Mouse (Mus musculus) liver, embryonic 12.5 days (tissue): ENCODE measurements around the gene Nr1h4. TPM values are rescaled to one million over a fixed set of nuclear protein-coding genes. Genes with fewer than 3 reads are reported as not detected.

ENCODE experiments used
- ATAC-seq: fragments of 200-750 bp; cut with Nextera tagmentation; 2 replicates; pipeline ENCODE4 v1.8.0; 2017; ENCODE audit warnings: moderate number of reproducible peaks, mild to moderate bottlenecking, moderate library complexity
- H3K27ac ChIP-seq: fragments of 300-500 bp; sonication (generic); 2 replicates; pipeline ENCODE4 v1.5.1; 2016; ENCODE audit warnings: mild to moderate bottlenecking
- H3K27me3 ChIP-seq: fragments of 300-500 bp; sonication (generic); replicated peaks from 2 replicates; pipeline ENCODE4 v1.6.1; 2016; ENCODE audit warnings: mild to moderate bottlenecking, moderate library complexity
- H3K36me3 ChIP-seq: fragments of 300-500 bp; sonication (generic); 2 replicates; pipeline ENCODE4 v1.6.1; 2016; ENCODE audit warnings: mild to moderate bottlenecking, moderate library complexity
- H3K4me1 ChIP-seq: fragments of 300-500 bp; sonication (generic); 2 replicates; pipeline ENCODE4 v1.6.1; 2016
- H3K4me2 ChIP-seq: fragments of 300-500 bp; sonication (generic); 2 replicates; pipeline ENCODE4 v1.6.1; 2016; ENCODE audit warnings: mild to moderate bottlenecking, moderate library complexity
- H3K4me3 ChIP-seq: fragments of 300-500 bp; sonication (generic); 2 replicates; pipeline ENCODE4 v1.5.1; 2016; ENCODE audit warnings: mild to moderate bottlenecking, moderate library complexity
- H3K9ac ChIP-seq: fragments of 300-500 bp; sonication (generic); 2 replicates; pipeline ENCODE4 v1.6.1; 2016; ENCODE audit warnings: mild to moderate bottlenecking, moderate library complexity
- H3K9me3 ChIP-seq: fragments of 300-500 bp; sonication (generic); replicated peaks from 2 replicates; pipeline ENCODE4 v1.6.1; 2016; ENCODE audit warnings: mild to moderate bottlenecking, moderate library complexity
- WGBS: fragments of 180-500 bp; shearing (Covaris S2); methylation state at CpG from one replicate; pipeline ENCODE4 v1.1.7; 2016; ENCODE audit not compliant: insufficient replicate concordance; 5-methylcytosine and 5-hydroxymethylcytosine counted together
- polyA plus RNA-seq: library from polyadenylated mRNA; unstranded; fragments of >200 nt; fragmentation: Nextera tagmentation; extraction: Ambion mirVana; gene quantifications from 2 replicates; pipeline ENCODE4 v1.2.1, GENCODE M21; 2016

Gene Nr1h4
- polyA plus RNA-seq, 1 experiment from 2014 or later: 2.2 TPM

- H3K4me3 ChIP-seq: peak overlapping the region; percentile 37
- peak overlapping the region; percentile 70 for H3K4me2 ChIP-seq
- 34% methylated on average over 9 of the region's 9 CpGs for WGBS
- peak overlapping the region; percentile 67 for H3K27ac ChIP-seq
- H3K9ac ChIP-seq: peak overlapping the region; percentile 52
- H3K4me1 ChIP-seq: peaks cover 29% of the 10 kb centered on the region
- H3K9me3 ChIP-seq: no peaks in the 10 kb centered on the region
- peaks cover 67% of the 10 kb centered on the region for H3K36me3 ChIP-seq
- no peaks in the 10 kb centered on the region for H3K27me3 ChIP-seq
- peak; percentile 76 for ATAC-seq
Measured at GRCm38 (mm10) chr10:89423164-89423778, 110.1 kb downstream of the Nr1h4 start.

DNA sequence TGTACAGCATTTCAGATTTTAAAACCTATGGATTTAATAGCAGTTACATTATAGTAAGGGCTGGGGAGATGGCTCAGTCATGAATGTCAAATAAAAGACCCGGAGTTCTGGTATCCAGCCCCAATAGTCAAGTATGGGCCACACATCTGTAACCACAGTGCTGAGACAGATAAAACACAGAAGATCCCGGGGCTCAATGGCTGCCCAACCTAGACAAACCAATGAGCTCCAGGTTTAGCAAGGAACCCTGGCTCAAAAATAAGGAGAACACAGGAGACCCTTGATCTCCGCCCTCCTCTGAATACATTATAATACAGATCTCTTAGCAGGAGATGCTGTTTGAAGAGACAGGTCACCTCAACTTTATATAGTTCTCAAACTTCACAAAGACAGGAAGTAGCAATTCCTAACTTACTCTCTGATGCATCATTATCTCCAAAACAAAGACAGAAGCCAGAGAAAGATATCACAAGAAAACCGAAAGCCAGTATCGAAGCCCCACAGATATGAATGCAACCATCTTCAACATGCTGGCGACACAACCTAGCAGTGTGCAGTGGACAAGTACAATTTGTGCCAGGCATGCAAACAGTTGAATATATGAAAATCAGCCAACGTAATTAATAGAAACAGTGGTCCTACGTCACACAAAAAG lies 110.8 kb downstream of the Nr1h4 start:
- Histone ChIP-seq H3K4me3 (peak overlapping the region; percentile 37), H3K36me3 (peaks cover 69% of the 10 kb centered on the region)

GRCm38 (mm10) chr10:89417966-89418365 lies 115.4 kb downstream of the Nr1h4 start:
- 82% methylated on average over 2 of the region's 2 CpGs for WGBS
- Histone ChIP-seq H3K9ac (no peak overlapping the region), H3K4me1 (peaks cover 13% of the 10 kb centered on the region), H3K27me3 (no peaks in the 10 kb centered on the region), H3K9me3 (no peaks in the 10 kb centered on the region), H3K36me3 (peaks cover 79% of the 10 kb centered on the region), H3K4me3 (no peak overlapping the region), H3K27ac (no peak overlapping the region), H3K4me2 (no peak overlapping the region)
- no peak for ATAC-seq

More for the DNA sequence above, 110.8 kb downstream of the Nr1h4 start:
- Histone ChIP-seq H3K27me3 (no peaks in the 10 kb centered on the region), H3K4me1 (peaks cover 29% of the 10 kb centered on the region), H3K27ac (peak overlapping the region; percentile 67), H3K4me2 (peak overlapping the region; percentile 70), H3K9ac (peak overlapping the region; percentile 52), H3K9me3 (no peaks in the 10 kb centered on the region)
- peak; percentile 93 for ATAC-seq
- 28% methylated on average over 8 of the region's 8 CpGs for WGBS

DNA sequence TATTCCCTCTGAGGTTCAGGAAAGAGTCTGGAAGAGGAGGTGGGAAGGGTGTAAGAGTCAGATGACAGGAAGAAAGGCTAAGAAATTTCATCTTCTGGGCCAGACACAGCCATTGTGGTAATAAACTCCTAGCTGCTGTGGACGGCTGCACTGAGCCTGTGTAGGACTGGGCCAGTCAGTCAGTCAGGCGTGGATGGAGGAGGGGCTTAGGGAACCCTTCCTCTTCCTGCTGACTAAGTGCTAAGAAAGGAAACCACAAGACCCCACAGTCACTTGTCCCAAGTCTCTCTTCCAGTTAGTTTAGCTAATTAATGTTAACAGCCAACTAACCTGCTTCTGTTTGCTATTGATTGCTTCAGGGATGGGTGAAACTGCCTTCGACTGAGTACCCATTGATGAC lies 117.9 kb downstream of the Nr1h4 start:
- no peaks in the 10 kb centered on the region for H3K4me1 ChIP-seq
- H3K9ac ChIP-seq: no peak overlapping the region
- H3K36me3 ChIP-seq: peaks cover 84% of the 10 kb centered on the region
- H3K4me2 ChIP-seq: no peak overlapping the region
- WGBS: 51% methylated on average over 3 of the region's 3 CpGs
- H3K9me3 ChIP-seq: no peaks in the 10 kb centered on the region
- no peak overlapping the region for H3K4me3 ChIP-seq
- ATAC-seq: no peak
- no peak overlapping the region for H3K27ac ChIP-seq
- no peaks in the 10 kb centered on the region for H3K27me3 ChIP-seq

DNA sequence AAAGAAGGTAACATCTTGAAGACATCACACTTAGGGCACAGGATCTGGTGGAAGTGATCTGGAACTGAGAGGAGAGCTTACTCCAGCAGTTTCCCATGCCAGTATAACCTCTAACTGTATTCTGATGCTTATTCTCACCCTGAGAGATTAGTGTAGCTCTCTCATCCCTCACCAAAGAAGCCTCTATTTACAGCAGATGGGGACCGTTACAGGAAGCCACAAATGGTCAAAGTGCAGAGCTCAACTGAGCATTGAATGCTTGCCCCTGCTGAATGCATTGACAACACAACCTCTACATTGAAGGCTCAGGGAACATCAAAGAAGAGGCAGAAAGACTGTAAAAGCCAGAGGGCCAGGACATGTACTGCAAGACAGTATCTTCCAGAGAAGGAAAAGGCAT lies 125.8 kb downstream of the Nr1h4 start:
- Histone ChIP-seq H3K9me3 (no peaks in the 10 kb centered on the region), H3K4me1 (peaks cover 17% of the 10 kb centered on the region; the same call in 1 of the 2 replicates), H3K4me2 (no peak overlapping the region), H3K4me3 (no peak overlapping the region), H3K9ac (no peak overlapping the region), H3K27me3 (no peaks in the 10 kb centered on the region), H3K27ac (no peak overlapping the region), H3K36me3 (peaks cover 16% of the 10 kb centered on the region)
- peak; percentile 44 for ATAC-seq
- WGBS: 24% methylated on average over 1 of the region's 1 CpGs

DNA sequence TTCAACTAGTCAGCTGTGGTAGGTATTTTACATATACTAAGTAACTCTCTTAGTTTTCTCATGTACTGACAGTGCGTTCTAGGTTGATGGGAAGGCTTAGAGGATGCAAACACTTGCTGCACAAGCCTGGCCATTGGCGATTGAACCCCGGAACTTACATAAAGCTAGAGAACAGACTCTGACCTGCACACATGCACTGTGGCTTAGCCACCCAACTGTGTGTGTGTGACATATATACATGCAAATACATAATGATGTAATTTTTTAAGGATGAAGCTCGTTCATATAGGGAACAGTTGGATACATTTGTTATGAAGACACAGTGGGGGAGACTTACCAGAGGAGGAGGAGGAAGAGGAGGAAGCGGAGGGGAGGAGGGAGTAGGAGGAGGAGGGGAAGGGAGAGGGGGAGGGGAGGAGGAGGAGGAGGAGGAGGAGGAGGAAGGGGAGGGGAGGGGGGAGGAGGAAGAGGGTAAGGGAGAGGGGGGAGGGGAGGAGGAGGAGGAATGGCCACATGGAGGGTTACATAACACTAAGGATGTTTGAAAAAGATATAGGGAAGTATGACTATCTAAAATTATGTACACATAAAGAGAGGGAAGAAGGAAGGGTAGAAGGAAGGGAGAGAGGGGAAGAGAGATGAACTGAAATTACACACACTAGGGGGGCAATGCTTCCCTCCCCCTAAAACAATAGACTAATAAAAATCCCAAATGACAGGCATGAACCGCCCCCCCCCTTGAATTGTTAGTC lies 126.5 kb downstream of the Nr1h4 start:
- WGBS: 51% methylated on average over 5 of the region's 6 CpGs
- peaks cover 13% of the 10 kb centered on the region for H3K36me3 ChIP-seq
- ATAC-seq: peak; percentile 37

DNA sequence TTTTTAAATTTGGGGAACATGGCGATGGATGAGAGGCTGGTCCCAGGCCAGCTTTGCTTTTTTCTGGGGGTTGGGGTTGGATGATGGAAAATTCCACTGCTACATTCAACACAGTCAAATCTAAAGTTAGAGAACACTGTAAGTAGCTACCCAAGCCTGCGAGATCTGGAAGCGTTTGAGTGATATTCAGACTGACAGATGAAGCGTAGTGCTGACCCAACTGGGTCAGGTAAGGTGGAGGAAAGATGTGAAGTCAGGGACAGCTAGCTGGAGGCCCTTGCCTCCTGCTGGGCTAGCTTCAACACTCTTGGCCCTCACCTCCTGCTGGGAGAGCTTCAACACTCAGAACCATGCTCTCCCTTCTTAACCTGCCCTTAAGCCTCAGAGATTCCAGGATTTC lies 128.4 kb downstream of the Nr1h4 start:
- ATAC-seq: no peak
- no peak overlapping the region for H3K4me3 ChIP-seq
- peaks cover 17% of the 10 kb centered on the region; the same call in 1 of the 2 replicates for H3K4me1 ChIP-seq
- no peak overlapping the region for H3K9ac ChIP-seq
- WGBS: 71% methylated on average over 4 of the region's 4 CpGs
- H3K27ac ChIP-seq: no peak overlapping the region
- no peaks in the 10 kb centered on the region for H3K36me3 ChIP-seq
- H3K9me3 ChIP-seq: peaks cover 9% of the 10 kb centered on the region; the same call in 1 of the 2 replicates
- no peak overlapping the region for H3K4me2 ChIP-seq
- H3K27me3 ChIP-seq: no peaks in the 10 kb centered on the region

More for the DNA sequence above, 126.5 kb downstream of the Nr1h4 start:
- Histone ChIP-seq H3K27ac (no peak overlapping the region), H3K9me3 (no peaks in the 10 kb centered on the region), H3K4me2 (no peak overlapping the region), H3K4me3 (no peak overlapping the region), H3K4me1 (peaks cover 17% of the 10 kb centered on the region; the same call in 1 of the 2 replicates), H3K27me3 (no peaks in the 10 kb centered on the region), H3K9ac (no peak overlapping the region)

Other genes with a start within 250 kb of the Nr1h4 start
- 0.24 and 0.42 TPM in 2 replicates for gene Ano4, start 188.8 kb downstream of the Nr1h4 start, polyA plus RNA-seq
- gene Gas2l3, start 89.6 kb downstream of the Nr1h4 start, polyA plus RNA-seq: 6.7 and 8.0 TPM in 2 replicates
- 0.02 and 0.05 TPM in 2 replicates for gene Slc17a8, start 87.7 kb upstream of the Nr1h4 start, polyA plus RNA-seq
- 6.2 and 7.4 TPM in 2 replicates for gene Scyl2, start 152.7 kb upstream of the Nr1h4 start, polyA plus RNA-seq
- 19.1 and 21.5 TPM in 2 replicates for gene Actr6, start 198.7 kb upstream of the Nr1h4 start, polyA plus RNA-seq
- gene Uhrf1bp1l, start 211.4 kb upstream of the Nr1h4 start, polyA plus RNA-seq: 14.5 and 14.8 TPM in 2 replicates